ENCODE assay signal across 8 mouse cellular contexts in genomic region chr5:142811870-142812443, GRCm38 (mm10). TPM values are rescaled to one million over a fixed set of nuclear protein-coding genes. Genes with fewer than 3 reads are reported as not detected.
A peak's percentile ranks its signal among the peaks of the same experiment; 100 is the strongest.
DNase-seq lines count a peak whose midpoint lies in the region; ATAC-seq lines count a peak whose summit lies in the region.

No protein-coding gene starts in this region.

- no peak for DNase-seq in heart, embryonic 10.5 days (ENCODE audit: low spot score)
- no peak for DNase-seq in heart, postnatal 14 days
- DNase-seq in forebrain, embryonic 10.5 days (ENCODE audit: extremely low spot score, low spot score), result peak; percentile 35
- peak; percentile 86 for DNase-seq in kidney, adult 9 months
- DNase-seq in neural tube, embryonic 10.5 days (ENCODE audit: extremely low spot score, low spot score), result peak; percentile 27
- DNase-seq in spleen, adult 12 weeks (ENCODE audit: low spot score), result no peak
- no peak for DNase-seq in gastrocnemius, postnatal 14 days

- peak overlapping the region; percentile 99 for H3K4me3 ChIP-seq in heart, embryonic 10.5 days
- peak overlapping the region; percentile 100 for H3K4me3 ChIP-seq in forebrain, embryonic 10.5 days

- 32% methylated on average over 8 of the region's 8 CpGs for WGBS in heart, embryonic 10.5 days
- 25% methylated on average over 8 of the region's 8 CpGs for WGBS in forebrain, embryonic 10.5 days

- peak overlapping the region; percentile 100 for H3K27ac ChIP-seq in heart, embryonic 10.5 days
- H3K27ac ChIP-seq in forebrain, embryonic 10.5 days, result peak overlapping the region; percentile 100

- no peaks in the 10 kb centered on the region for H3K27me3 ChIP-seq in heart, embryonic 10.5 days (ENCODE audit: insufficient read depth, poor library complexity, severe bottlenecking)
- H3K27me3 ChIP-seq in forebrain, embryonic 10.5 days (ENCODE audit: poor library complexity, severe bottlenecking), result 0 out of 2 replicates have a peak, but pooled peaks cover 4% of the 10 kb centered on the region

- no peaks in the 10 kb centered on the region for H3K9me3 ChIP-seq in heart, embryonic 10.5 days
- H3K9me3 ChIP-seq in forebrain, embryonic 10.5 days, result peaks cover 7% of the 10 kb centered on the region; the same call in 1 of the 2 replicates

- intact Hi-C loops in heart, postnatal 14 days (cut with DNase I), result loop anchor here (2.0 kb wide), 1 partner anchor 37 kb away; no protein-coding TSS in a partner anchor
- intact Hi-C loops in gastrocnemius, postnatal 14 days (cut with DNase I; ENCODE audit: low total_unique reads), result loop anchor here (5.0 kb wide), 1 partner anchor 40 kb away; no protein-coding TSS in a partner anchor

- H3K4me1 ChIP-seq in heart, embryonic 10.5 days, result peaks cover 49% of the 10 kb centered on the region
- H3K4me1 ChIP-seq in forebrain, embryonic 10.5 days, result peaks cover 43% of the 10 kb centered on the region

- peaks cover 37% of the 10 kb centered on the region for H3K36me3 ChIP-seq in heart, embryonic 10.5 days
- peaks cover 81% of the 10 kb centered on the region for H3K36me3 ChIP-seq in forebrain, embryonic 10.5 days (replicated peaks)

- no peak for ATAC-seq in cerebellum, adult (ENCODE audit: insufficient number of reproducible peaks, low FRiP score, low TSS enrichment)

RNA-seq across cellular contexts. Expression of gene Tnrc18, which starts 5.5 kb away (rescaled TPM):
- 22.2 and 24.8 TPM in 2 replicates for polyA plus RNA-seq in heart, embryonic 10.5 days (2016; fragmentation: Nextera tagmentation; extraction: Ambion mirVana)
- 10 to 100 TPM; 75.6 to 83.8 TPM for total RNA-seq in heart, postnatal 14 days (2021)
- polyA plus RNA-seq in forebrain, embryonic 10.5 days (2016; fragmentation: Nextera tagmentation; extraction: Ambion mirVana), result 21.5 and 22.7 TPM in 2 replicates
- total RNA-seq in gastrocnemius, postnatal 14 days (2021), result 10 to 100 TPM; 36.2 to 37.1 TPM

Comparison
In these comparisons a context has a peak if more than half of its experiments do, and no peak if none do; other contexts are left out.
1. DNase-seq: peak in forebrain, embryonic 10.5 days (single experiment), kidney, adult 9 months (single experiment) and neural tube, embryonic 10.5 days (single experiment); none in heart, embryonic 10.5 days (single experiment), heart, postnatal 14 days (0 of 2), spleen, adult 12 weeks (single experiment) and gastrocnemius, postnatal 14 days (single experiment).